In the genomic region with DNA sequence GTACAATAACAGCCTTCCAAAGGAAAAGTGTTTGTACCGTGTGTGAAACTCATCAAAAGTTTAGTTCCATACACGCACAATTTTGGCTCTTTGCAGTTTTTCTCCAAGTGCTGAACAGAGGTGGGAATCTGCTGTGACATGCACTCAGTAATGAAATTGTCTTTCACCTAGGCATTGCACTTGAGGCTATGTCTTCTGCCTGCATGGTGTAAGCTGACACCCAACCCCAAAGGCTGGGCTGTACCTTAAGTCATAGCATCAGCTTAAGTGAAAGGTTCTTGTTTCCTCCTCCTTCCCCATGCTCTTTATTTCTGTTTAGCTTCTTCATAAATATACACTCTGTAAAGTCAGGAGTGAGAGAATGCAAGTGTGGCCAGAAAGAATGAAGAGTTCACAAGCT, we compare ENCODE assay signal across 22 mouse cellular contexts.
A peak's percentile ranks its signal among the peaks of the same experiment; 100 is the strongest.
DNase-seq lines count a peak whose midpoint lies in the region; ATAC-seq lines count a peak whose summit lies in the region.
"Had no signal": no experiment of that assay in that cellular context is flagged by ENCODE, and none has a peak within 500 bp of the region (broad histone marks: within the 10 kb centered on the region; RNA-seq: fewer than 3 reads in every experiment).

No protein-coding gene starts in this region.

- H3K4me2 ChIP-seq in embryonic facial prominence, embryonic 14.5 days (ENCODE audit: low read depth, low read length): no peak overlapping the region
- no peak overlapping the region for H3K4me2 ChIP-seq in limb, embryonic 12.5 days
- H3K4me2 ChIP-seq: embryonic facial prominence, embryonic 12.5 days; embryonic facial prominence, embryonic 15.5 days; forebrain, embryonic 12.5 days had no signal

- H3K9ac ChIP-seq in embryonic facial prominence, embryonic 14.5 days (ENCODE audit: low read depth, low read length): no peak overlapping the region
- no peak overlapping the region for H3K9ac ChIP-seq in limb, embryonic 12.5 days (replicated peaks)
- H3K9ac ChIP-seq: embryonic facial prominence, embryonic 12.5 days; embryonic facial prominence, embryonic 15.5 days; forebrain, embryonic 12.5 days had no signal

- ATAC-seq in embryonic facial prominence, embryonic 14.5 days (ENCODE audit: low read depth): no peak; the same call in 1 of the 2 replicates
- peak; percentile 67; the same call in 1 of the 2 replicates for ATAC-seq in limb, embryonic 12.5 days (ENCODE audit: insufficient number of reproducible peaks, insufficient read depth, low FRiP score, low TSS enrichment, low read depth)
- ATAC-seq: forebrain, embryonic 14.5 days; forebrain, embryonic 16.5 days had no signal

- H3K9me3 ChIP-seq in embryonic facial prominence, embryonic 14.5 days (ENCODE audit: control insufficient read depth, low read length): no peaks in the 10 kb centered on the region
- no peaks in the 10 kb centered on the region for H3K9me3 ChIP-seq in embryonic facial prominence, embryonic 10.5 days
- no peaks in the 10 kb centered on the region for H3K9me3 ChIP-seq in limb, embryonic 12.5 days
- H3K9me3 ChIP-seq in hindbrain, embryonic 10.5 days: no peaks in the 10 kb centered on the region
- H3K9me3 ChIP-seq: embryonic facial prominence, embryonic 12.5 days; embryonic facial prominence, embryonic 15.5 days; forebrain, embryonic 10.5 days; forebrain, embryonic 12.5 days had no signal

- no peaks in the 10 kb centered on the region for H3K27me3 ChIP-seq in embryonic facial prominence, embryonic 14.5 days (replicated peaks; ENCODE audit: control insufficient read depth, insufficient read depth, low read length)
- H3K27me3 ChIP-seq in embryonic facial prominence, embryonic 10.5 days (replicated peaks; ENCODE audit: low read depth, poor library complexity, severe bottlenecking): no peaks in the 10 kb centered on the region
- H3K27me3 ChIP-seq in limb, embryonic 12.5 days: no peaks in the 10 kb centered on the region
- no peaks in the 10 kb centered on the region for H3K27me3 ChIP-seq in hindbrain, embryonic 10.5 days (ENCODE audit: insufficient read depth, poor library complexity, severe bottlenecking)
- H3K27me3 ChIP-seq: embryonic facial prominence, embryonic 12.5 days; embryonic facial prominence, embryonic 15.5 days; forebrain, embryonic 12.5 days had no signal

- DNase-seq in embryonic facial prominence, embryonic 14.5 days (ENCODE audit: low spot score): peak; percentile 52
- DNase-seq in embryonic facial prominence, embryonic 10.5 days (ENCODE audit: low spot score): no peak
- peak; percentile 11 for DNase-seq in 416B (ENCODE audit: low read depth)
- peak; percentile 26 for DNase-seq in A20 (ENCODE audit: low read depth, low spot score)
- no peak for DNase-seq in cerebellum, adult 9-11 months
- no peak for DNase-seq in hindbrain, embryonic 10.5 days (ENCODE audit: low spot score)
- DNase-seq: adrenal gland, adult 8-10 months; adrenal gland, postnatal 14 days; adrenal gland, postnatal 36 days; cerebellum, adult 11-12 months; cerebellum, adult 2 months; cerebellum, adult 9-10 months; cerebellum, postnatal 14 days; cerebellum, postnatal 36 days had no signal

- no peaks in the 10 kb centered on the region for H3K36me3 ChIP-seq in embryonic facial prominence, embryonic 14.5 days (ENCODE audit: control insufficient read depth, insufficient read depth, low read length)
- no peaks in the 10 kb centered on the region for H3K36me3 ChIP-seq in embryonic facial prominence, embryonic 10.5 days (replicated peaks)
- no peaks in the 10 kb centered on the region for H3K36me3 ChIP-seq in limb, embryonic 12.5 days
- no peaks in the 10 kb centered on the region for H3K36me3 ChIP-seq in hindbrain, embryonic 10.5 days
- H3K36me3 ChIP-seq: embryonic facial prominence, embryonic 12.5 days; embryonic facial prominence, embryonic 15.5 days; forebrain, embryonic 10.5 days; forebrain, embryonic 12.5 days had no signal

- no peak overlapping the region for H3K4me3 ChIP-seq in embryonic facial prominence, embryonic 14.5 days (ENCODE audit: low read depth, low read length)
- no peak overlapping the region for H3K4me3 ChIP-seq in embryonic facial prominence, embryonic 10.5 days
- H3K4me3 ChIP-seq in limb, embryonic 12.5 days (replicated peaks): no peak overlapping the region
- no peak overlapping the region for H3K4me3 ChIP-seq in hindbrain, embryonic 10.5 days
- H3K4me3 ChIP-seq: embryonic facial prominence, embryonic 12.5 days; embryonic facial prominence, embryonic 15.5 days; erythroblast, embryonic 14.5 days; forebrain, embryonic 10.5 days; forebrain, embryonic 12.5 days had no signal

- H3K4me1 ChIP-seq in embryonic facial prominence, embryonic 14.5 days (ENCODE audit: control insufficient read depth, insufficient read depth, low read length): peaks cover 7% of the 10 kb centered on the region; the same call in 1 of the 2 replicates
- peaks cover 13% of the 10 kb centered on the region for H3K4me1 ChIP-seq in embryonic facial prominence, embryonic 10.5 days
- H3K4me1 ChIP-seq in limb, embryonic 12.5 days (replicated peaks): peaks cover 38% of the 10 kb centered on the region
- peaks cover 6% of the 10 kb centered on the region; the same call in 1 of the 2 replicates for H3K4me1 ChIP-seq in hindbrain, embryonic 10.5 days (replicated peaks)

- no peak overlapping the region for H3K27ac ChIP-seq in embryonic facial prominence, embryonic 14.5 days (replicated peaks; ENCODE audit: low read depth, low read length)
- no peak overlapping the region for H3K27ac ChIP-seq in embryonic facial prominence, embryonic 10.5 days (replicated peaks)
- peak overlapping the region; percentile 57 for H3K27ac ChIP-seq in limb, embryonic 12.5 days
- H3K27ac ChIP-seq in hindbrain, embryonic 10.5 days: no peak overlapping the region
- H3K27ac ChIP-seq: embryonic facial prominence, embryonic 12.5 days; embryonic facial prominence, embryonic 15.5 days; forebrain, embryonic 10.5 days; forebrain, embryonic 12.5 days had no signal

- WGBS in embryonic facial prominence, embryonic 14.5 days: 69% methylated on average over 2 of the region's 2 CpGs
- WGBS in embryonic facial prominence, embryonic 10.5 days: 77% methylated on average over 2 of the region's 2 CpGs
- WGBS in limb, embryonic 12.5 days: 52% methylated on average over 2 of the region's 2 CpGs
- 84% methylated on average over 2 of the region's 2 CpGs for WGBS in hindbrain, embryonic 10.5 days

Comparison
In these comparisons a context has a peak if more than half of its experiments do, and no peak if none do; other contexts are left out.
1. DNase-seq: peak in embryonic facial prominence, embryonic 14.5 days (single experiment), 416B (single experiment) and A20 (single experiment); none in embryonic facial prominence, embryonic 10.5 days (single experiment), cerebellum, adult 9-11 months (single experiment) and hindbrain, embryonic 10.5 days (single experiment).